Mouse (Mus musculus) NIH3T3 (cell line): ENCODE data around the gene Ect2l.
A peak's percentile ranks its signal among the peaks of the same experiment; 100 is the strongest.
"Not testable (repeated sequence)": the region's sequence is repeated elsewhere in the genome, so short reads cannot be mapped to it uniquely, and the experiment has no call there.

ENCODE experiments used
- DNase-seq: peaks from one replicate; pipeline ENCODE4 v3.0.0-alpha.2; 2012; ENCODE audit warnings: low read depth

Gene Ect2l

GRCm38 (mm10) chr10:18191706-18192105 is 19.0 kb downstream of the Ect2l start:
- DNase-seq: no peak

- DNase-seq: no peak
Measured at GRCm38 (mm10) chr10:18189498-18189897, 21.2 kb downstream of the Ect2l start.

GRCm38 (mm10) chr10:18188564-18188963 is 22.1 kb downstream of the Ect2l start:
- DNase-seq: no peak

GRCm38 (mm10) chr10:18182246-18182645 is 28.4 kb downstream of the Ect2l start:
- DNase-seq: no peak

GRCm38 (mm10) chr10:18177304-18177703 is 33.4 kb downstream of the Ect2l start:
- DNase-seq: no peak

GRCm38 (mm10) chr10:18176722-18177121 is 34.0 kb downstream of the Ect2l start:
- no peak for DNase-seq

GRCm38 (mm10) chr10:18175087-18175486 is 35.6 kb downstream of the Ect2l start:
- no peak for DNase-seq

- DNase-seq: no peak
Measured at GRCm38 (mm10) chr10:18162435-18162971, 48.2 kb downstream of the Ect2l start.

GRCm38 (mm10) chr10:18147224-18147623 is 63.5 kb downstream of the Ect2l start:
- no peak for DNase-seq

- DNase-seq: no peak
Measured at GRCm38 (mm10) chr10:18142231-18142630, 68.5 kb downstream of the Ect2l start.

GRCm38 (mm10) chr10:18141389-18141788 is 69.3 kb downstream of the Ect2l start:
- no peak for DNase-seq

- DNase-seq: no peak
Measured at GRCm38 (mm10) chr10:18139615-18140014, 71.1 kb downstream of the Ect2l start.

GRCm38 (mm10) chr10:18138853-18139503 is 71.7 kb downstream of the Ect2l start:
- not testable (repeated sequence) for DNase-seq

- DNase-seq: no peak
Measured at GRCm38 (mm10) chr10:18131666-18132650, 78.7 kb downstream of the Ect2l start.

GRCm38 (mm10) chr10:18130276-18130675 is 80.4 kb downstream of the Ect2l start:
- no peak for DNase-seq

- DNase-seq: no peak
Measured at GRCm38 (mm10) chr10:18118336-18118735, 92.4 kb downstream of the Ect2l start.

- no peak for DNase-seq
Measured at GRCm38 (mm10) chr10:18113473-18114093, 97.1 kb downstream of the Ect2l start.

- DNase-seq: no peak
Measured at GRCm38 (mm10) chr10:18110940-18111339, 99.8 kb downstream of the Ect2l start.

GRCm38 (mm10) chr10:18107471-18107870 is 103.2 kb downstream of the Ect2l start:
- DNase-seq: peak; percentile 46

- DNase-seq: no peak
Measured at GRCm38 (mm10) chr10:18102166-18102565, 108.5 kb downstream of the Ect2l start.

- no peak for DNase-seq
Measured at GRCm38 (mm10) chr10:18090691-18091090, 120.0 kb downstream of the Ect2l start.

- no peak for DNase-seq
Measured at GRCm38 (mm10) chr10:18082772-18083171, 127.9 kb downstream of the Ect2l start.
